Mouse (Mus musculus) limb, embryonic 10.5 days (tissue): ENCODE data around the gene Lrat. TPM values are rescaled to one million over a fixed set of nuclear protein-coding genes. Genes with fewer than 3 reads are reported as not detected.

Experiments used
- DNase-seq: peaks from one replicate; pipeline ENCODE4 v3.0.0-alpha.2; 2017; ENCODE audit warnings: low spot score
- H3K27ac ChIP-seq: fragments of 300-500 bp; sonication (generic); 2 replicates; pipeline ENCODE4 v1.5.1; 2016; ENCODE audit warnings: mild to moderate bottlenecking
- H3K27me3 ChIP-seq: fragments of 300-500 bp; sonication (generic); 2 replicates; pipeline ENCODE4 v1.6.1; 2016; ENCODE audit warnings: low read depth, mild to moderate bottlenecking; ENCODE audit not compliant: poor library complexity, severe bottlenecking
- H3K36me3 ChIP-seq: fragments of 300-500 bp; sonication (generic); 2 replicates; pipeline ENCODE4 v1.6.1; 2016; ENCODE audit warnings: mild to moderate bottlenecking, moderate library complexity
- H3K4me1 ChIP-seq: fragments of 300-500 bp; sonication (generic); 2 replicates; pipeline ENCODE4 v1.6.1; 2016
- H3K4me3 ChIP-seq: fragments of 300-500 bp; sonication (generic); 2 replicates; pipeline ENCODE4 v1.5.1; 2016; ENCODE audit warnings: mild to moderate bottlenecking, moderate library complexity
- H3K9me3 ChIP-seq: fragments of 300-500 bp; sonication (generic); replicated peaks from 2 replicates; pipeline ENCODE4 v1.6.1; 2016; ENCODE audit warnings: mild to moderate bottlenecking
- WGBS: fragments of 180-500 bp; shearing (Covaris S2); methylation state at CpG from one replicate; pipeline ENCODE4 v1.1.7; 2016; 5-methylcytosine and 5-hydroxymethylcytosine counted together
- polyA plus RNA-seq: library from polyadenylated mRNA; unstranded; fragments of >200 nt; fragmentation: Nextera tagmentation; extraction: Ambion mirVana; gene quantifications from 2 replicates; pipeline ENCODE4 v1.2.1, GENCODE M21; 2016

Gene Lrat
- polyA plus RNA-seq, 1 experiment from 2014 or later: not detected

- Histone ChIP-seq H3K27ac (peak within 1 kb of the TSS; percentile 44; the same call in 1 of the 2 replicates), H3K9me3 (no peaks in the 10 kb centered on the region), H3K27me3 (peaks cover 30% of the 10 kb centered on the region), H3K36me3 (no peaks in the 10 kb centered on the region), H3K4me3 (peak within 1 kb of the TSS; percentile 47), H3K4me1 (peaks cover 7% of the 10 kb centered on the region)
- WGBS: 29% methylated on average over 36 of the region's 36 CpGs
- DNase-seq: peak; percentile 82
These were observed 27.4 kb downstream of the Lrat start, which contains the start of gene Rbm46 for GRCm38 (mm10) chr3:82876372-82876739. Rbm46 (minus strand) TSS chr3:82876483.

DNA sequence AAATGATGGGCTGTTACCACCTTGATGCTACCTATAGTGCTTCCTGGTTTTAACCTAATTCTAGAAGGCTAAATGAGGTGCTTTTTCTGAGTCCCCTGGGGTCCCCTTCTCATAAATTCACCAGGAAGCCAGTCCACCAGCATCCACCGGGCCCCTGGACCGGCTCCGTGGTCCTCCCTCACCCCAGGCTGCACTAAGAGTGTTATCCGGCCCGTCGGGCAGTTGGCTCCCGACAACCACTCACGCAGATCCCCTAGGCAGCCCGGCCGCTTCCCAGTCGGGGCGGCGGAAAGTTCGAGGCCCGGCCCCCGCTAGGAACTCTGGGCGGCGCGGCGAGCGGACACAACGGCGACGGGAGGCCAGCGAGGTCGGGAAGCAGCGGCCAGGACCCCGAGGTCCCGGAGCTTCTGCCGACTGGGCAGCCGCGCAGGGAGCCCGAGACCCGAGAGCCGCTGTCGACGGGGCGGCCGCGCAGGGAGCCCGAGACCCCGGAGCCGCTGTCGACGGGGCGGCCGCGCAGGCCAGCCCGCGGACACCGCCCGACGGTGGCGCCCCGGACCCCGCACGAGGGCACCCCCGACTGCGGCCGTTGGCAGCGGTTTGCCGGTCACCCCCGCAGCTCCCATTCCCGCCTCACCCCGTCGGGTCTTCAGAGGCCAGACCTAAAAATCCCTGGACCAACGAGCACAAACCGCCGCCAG is 28.0 kb downstream of the Lrat start:
- DNase-seq: peak; percentile 38
- 24% methylated on average over 62 of the region's 69 CpGs for WGBS
- H3K4me3 ChIP-seq: peak overlapping the region; percentile 47

GRCm38 (mm10) chr3:82857414-82858077 is 46.2 kb downstream of the Lrat start:
- Histone ChIP-seq H3K27me3 (no peaks in the 10 kb centered on the region), H3K9me3 (no peaks in the 10 kb centered on the region), H3K27ac (no peak overlapping the region), H3K4me3 (no peak overlapping the region), H3K36me3 (no peaks in the 10 kb centered on the region), H3K4me1 (no peaks in the 10 kb centered on the region)
- 33% methylated on average over 4 of the region's 4 CpGs for WGBS
- DNase-seq: no peak

More for the DNA sequence above, 28.0 kb downstream of the Lrat start:
- Histone ChIP-seq H3K36me3 (no peaks in the 10 kb centered on the region), H3K4me1 (peaks cover 7% of the 10 kb centered on the region), H3K27ac (peak overlapping the region; percentile 44; the same call in 1 of the 2 replicates), H3K27me3 (peaks cover 30% of the 10 kb centered on the region), H3K9me3 (no peaks in the 10 kb centered on the region)

Other genes with a start within 250 kb of the Lrat start
- gene Rbm46, start 27.5 kb downstream of the Lrat start, polyA plus RNA-seq: 0.72 and 1.3 TPM in 2 replicates
- gene Fgg, start 103.8 kb upstream of the Lrat start, polyA plus RNA-seq: 0.09 and 0.24 TPM in 2 replicates
- not detected in 2 replicates for gene Fga, start 122.1 kb upstream of the Lrat start, polyA plus RNA-seq
- 0.06 TPM in 1 of 2 replicates, not detected in the other for gene Fgb, start 145.9 kb upstream of the Lrat start, polyA plus RNA-seq
- 135 and 140 TPM in 2 replicates for gene Plrg1, start 151.5 kb upstream of the Lrat start, polyA plus RNA-seq
- 0.08 and 0.14 TPM in 2 replicates for gene Dchs2, start 224.0 kb upstream of the Lrat start, polyA plus RNA-seq